Mouse (Mus musculus) embryo, embryonic 10 days (tissue): ENCODE data around the gene Gm10401.

Source experiments
- DNase-seq: peaks from one replicate; pipeline ENCODE4 v3.0.0-alpha.2; 2015; ENCODE audit warnings: low spot score

Gene Gm10401

DNA sequence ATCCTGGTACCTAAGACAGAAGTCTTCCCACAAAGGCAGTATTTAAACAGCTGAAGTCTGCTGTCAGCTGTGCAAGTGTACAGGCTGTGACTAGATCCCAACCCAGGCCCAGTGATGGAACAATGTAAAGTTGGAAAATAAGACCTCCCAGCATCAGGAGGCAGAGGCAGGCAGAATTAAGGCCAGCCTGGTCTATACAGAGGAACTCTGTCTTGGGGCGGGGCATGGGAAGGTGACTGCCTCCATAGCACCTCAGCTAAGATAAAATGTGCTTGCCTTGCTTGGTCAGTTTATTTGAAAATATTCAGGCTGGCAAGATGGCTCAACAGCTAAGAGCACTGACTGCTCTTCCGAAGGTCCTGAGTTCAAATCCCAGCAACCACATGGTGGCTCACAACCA, 27.6 kb downstream of the Gm10401 start:
- no peak for DNase-seq

DNA sequence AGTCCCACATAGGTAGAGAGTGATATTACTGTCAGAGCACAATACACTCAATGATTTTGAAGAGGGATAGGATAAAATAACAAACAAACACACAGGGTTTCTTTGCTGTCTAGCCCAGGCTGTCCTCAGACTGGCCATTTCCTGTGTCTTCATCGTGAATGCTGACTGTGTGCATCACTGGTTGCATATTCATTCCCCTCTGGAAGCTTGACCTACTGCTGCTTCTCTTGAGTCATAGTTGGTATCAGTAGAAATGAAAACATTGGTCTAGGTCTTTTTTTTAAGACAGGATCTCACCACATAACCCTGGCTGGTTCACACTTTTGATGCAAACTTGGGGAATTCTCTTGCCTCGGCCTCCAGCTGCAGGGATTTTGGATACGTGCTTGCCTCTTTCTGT, 28.5 kb downstream of the Gm10401 start:
- DNase-seq = no peak

DNA sequence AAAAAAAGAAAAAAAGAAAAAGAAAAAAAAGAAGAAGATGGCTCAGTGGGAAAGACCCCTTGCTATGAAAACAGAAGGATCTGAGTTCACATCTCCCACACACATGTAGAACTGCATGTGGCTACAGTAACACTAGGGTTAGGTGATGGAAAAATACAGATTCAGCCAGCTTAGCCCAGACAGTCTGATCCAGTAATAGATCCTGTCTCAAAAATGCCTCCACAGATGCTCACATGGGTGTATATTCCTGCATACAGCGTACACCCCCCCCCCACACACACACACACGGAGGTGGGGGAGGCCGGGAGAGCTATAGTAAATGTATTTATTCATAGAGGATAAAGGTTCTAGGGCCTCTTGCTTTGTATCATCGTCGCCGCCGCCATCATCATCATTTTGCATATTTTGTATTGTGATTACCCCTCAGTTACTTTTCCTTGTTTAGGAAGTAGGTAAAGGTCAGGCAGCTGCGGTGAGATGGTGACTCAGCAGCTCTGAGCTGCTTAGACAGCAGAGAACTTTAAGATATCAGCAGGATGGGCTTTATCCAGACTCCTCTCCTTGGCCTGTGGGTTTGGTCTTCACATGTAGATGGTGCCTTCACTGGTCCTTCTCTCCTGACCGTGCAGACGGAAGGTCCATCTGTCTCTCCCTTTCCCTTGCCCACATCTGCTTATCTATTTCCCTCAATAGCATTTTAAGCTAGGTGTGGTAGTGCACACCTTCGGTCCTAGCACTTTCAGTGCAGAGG, 29.2 kb downstream of the Gm10401 start:
- no peak for DNase-seq

DNA sequence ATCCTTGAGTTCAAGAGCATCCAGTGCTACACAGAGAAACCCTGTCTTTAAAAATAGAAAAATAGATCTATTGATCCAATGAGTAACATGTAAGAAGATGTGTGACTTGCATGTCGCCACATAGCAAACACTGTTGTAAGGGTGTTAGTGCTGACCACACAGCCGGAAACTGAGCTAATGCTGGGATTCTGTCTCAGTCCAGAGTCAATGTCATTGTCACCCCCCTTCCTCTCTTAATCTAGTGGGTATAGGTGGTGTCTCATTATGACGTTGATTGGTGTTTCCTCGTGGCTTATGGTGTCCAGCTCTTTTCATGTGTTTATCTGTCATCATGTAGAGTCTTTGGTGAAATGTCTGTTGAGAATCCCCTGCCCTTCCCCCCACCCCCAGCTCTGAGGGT, 31.9 kb downstream of the Gm10401 start:
- no peak for DNase-seq

DNA sequence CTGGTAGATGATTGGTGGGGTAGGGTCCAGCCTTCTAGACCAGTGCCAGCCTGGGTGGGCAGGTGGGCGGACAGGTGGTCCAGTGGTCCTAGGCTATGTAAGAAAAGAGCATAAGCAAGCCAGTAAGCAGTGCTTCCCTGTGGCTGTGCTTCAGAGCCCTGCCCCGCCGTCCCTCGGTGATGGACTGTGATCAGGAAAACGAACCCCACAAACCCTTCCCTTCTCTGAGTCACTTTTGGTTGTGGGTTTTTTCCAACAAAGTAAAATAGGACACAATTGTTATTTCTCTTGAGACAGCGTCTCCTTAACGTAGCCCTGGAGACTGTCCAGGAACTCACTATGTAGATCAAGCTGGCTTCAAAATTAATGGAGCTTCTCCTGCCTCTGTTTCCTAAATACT, 34.7 kb downstream of the Gm10401 start:
- DNase-seq = no peak

DNA sequence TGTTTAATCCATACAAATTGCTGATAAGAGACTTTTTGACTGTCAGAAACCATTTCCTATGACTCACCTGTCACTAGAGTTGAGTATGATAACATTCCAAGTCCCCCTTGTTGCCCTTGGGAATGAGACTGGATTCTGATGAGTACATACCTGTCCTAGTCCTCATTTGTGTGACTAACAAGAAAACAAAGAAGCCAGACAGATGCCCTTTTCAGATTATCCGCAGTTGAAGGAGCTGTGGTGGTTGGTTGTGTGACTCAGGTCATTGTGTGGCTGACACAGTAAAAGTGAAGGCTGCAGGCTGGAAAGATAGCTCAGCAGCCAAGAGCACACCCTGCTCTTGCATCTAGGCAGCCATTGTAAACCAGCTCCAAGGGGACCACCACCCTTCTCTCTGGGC, 35.5 kb downstream of the Gm10401 start:
- DNase-seq = no peak

DNA sequence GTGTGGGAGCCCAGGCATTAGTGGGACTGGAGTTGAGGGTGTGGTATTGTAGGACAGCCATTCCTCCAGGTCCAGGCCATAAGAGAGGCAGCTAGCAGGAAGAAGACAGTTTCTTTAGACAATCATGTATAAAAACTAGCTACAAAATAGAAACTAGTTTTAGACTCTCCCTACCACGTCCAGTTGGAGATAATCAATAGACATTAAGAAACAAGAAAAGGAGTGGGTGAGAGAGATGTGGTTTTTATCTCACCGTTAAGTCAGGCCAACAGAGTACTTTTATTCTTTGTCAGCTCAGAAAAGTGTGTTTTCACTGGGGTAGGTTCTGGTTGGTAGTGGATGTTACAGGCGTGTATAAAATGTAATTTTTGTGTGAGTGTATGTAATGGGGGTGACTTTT, 37.1 kb downstream of the Gm10401 start:
- no peak for DNase-seq

DNA sequence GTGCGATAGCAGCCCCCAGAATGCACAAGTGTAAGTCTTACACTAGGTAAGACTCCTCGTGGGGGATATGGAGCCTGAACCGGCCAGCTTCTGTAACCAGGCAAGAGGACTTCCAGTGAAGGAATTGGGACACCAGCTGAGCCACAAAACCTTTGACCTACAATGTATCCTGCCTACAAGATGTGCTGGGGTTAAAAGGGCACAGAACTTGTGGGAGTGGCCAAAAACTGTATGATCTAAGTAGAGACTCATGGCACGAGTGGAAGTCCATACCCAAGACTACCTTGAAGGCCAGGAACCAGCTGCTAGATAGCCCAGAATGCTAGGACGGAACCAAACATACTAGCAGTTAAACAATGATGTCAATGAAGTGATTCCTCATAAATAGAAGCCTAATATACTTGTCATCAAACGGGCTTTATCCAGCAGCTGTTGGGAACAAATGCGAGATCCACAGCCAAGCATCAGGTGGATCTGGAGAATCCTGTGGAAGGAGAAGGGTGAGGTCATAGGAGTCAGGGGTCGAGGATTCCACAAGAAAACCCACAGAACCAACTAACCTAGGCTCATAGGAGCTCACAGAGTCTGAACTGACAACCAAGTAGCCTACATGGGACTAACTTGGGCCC, 37.9 kb downstream of the Gm10401 start:
- peak; percentile 24 for DNase-seq

DNA sequence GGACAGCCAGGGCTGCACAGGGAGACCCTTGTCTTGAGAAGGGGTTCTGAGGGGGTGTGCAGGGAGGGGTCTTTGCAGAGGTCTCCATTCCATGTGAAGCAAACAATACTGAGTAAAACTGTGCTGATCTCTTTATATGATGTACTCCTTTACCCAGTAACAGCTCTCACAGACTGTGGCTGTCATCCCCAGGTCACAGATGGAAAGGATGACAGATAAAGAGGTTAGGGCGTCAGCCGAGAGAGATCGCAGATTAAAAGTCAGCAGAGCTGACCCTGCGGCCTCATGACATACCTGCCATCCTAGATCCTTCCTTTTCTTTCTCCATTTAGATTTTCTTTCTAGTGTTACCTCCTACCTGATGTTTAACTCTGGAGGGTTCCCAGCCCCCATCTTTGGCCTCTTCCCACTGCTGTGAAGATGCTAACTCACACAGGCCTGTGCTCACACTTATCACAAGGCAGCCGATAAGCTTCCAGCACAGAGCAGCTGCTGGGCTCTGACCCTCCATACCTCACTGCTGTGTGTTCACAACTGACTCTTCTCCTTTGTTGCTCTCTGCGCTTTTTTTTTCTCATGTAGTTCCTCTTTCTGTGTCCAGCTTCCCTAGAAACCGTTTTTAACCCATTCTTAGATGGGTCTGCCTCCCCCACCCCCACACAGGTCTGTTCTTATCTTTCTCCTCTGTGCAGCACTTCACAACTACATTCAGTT, 39.4 kb downstream of the Gm10401 start:
- DNase-seq = no peak

DNA sequence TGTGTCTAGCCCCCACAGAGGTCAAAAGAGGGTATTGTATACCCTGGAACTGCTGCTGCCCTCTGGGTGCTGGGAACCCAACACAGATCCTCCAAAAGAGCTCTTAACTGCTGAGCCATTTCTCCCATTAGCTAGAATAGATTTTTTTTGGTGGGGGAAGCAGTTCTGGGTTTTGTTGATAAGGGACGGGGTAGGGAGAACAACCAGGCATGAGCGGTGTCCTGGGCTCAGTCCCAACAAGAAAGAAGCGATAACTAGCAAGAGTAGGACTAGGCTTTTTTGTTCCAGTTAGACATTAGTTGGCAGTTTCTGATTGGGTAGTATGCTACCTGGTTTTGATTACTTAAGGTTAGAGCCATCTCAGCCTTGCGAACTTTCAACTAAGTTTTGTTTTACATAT, 40.9 kb downstream of the Gm10401 start:
- no peak for DNase-seq

DNA sequence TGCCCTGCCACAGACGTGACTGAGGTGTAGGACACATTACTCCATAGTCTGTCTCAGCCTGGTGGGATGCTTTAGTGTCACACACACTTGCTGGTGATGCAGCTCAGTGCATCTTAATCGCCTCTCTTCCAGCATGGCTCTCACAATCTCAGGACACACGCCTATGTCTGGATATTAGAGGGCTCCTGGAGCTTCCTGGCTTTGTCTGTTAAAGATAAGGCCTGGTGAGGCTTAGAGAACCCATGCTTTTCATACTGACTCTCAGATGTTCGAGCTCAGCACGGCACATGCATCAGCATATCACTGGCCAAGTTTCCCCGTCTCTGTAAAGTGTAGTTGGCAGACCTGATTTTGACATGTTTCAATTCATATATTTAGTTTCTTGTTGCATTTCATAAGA, 42.7 kb downstream of the Gm10401 start:
- peak; percentile 10 for DNase-seq

DNA sequence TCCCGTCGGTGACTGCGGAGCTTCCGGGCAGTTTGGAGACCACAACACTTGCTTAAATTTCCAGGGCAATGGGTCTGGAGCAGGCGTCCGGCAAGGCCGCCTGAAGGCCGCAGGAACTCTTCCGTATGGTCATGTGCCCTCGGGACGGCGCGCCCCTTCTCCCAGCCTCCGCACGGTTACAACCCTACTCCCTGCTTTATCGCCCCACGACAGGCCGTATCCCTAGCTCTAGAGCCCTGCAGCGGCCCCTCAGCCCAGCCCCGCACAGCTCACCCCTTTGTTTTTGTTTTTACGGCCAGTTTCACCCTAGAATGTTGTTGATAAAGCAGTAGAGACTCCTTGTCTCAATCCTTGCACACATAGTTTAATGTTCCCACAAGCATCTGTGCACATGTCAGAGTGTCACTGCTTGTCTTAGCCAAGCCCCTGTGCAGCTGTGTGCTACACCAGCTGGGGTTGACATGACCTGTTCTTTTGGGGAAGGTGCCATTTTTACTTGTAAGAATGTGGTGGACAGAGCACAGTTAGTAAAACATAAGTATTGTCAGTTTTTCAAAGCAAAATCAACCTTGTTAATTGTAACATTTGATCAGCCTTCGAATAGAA, 44.2 kb downstream of the Gm10401 start:
- DNase-seq = no peak

DNA sequence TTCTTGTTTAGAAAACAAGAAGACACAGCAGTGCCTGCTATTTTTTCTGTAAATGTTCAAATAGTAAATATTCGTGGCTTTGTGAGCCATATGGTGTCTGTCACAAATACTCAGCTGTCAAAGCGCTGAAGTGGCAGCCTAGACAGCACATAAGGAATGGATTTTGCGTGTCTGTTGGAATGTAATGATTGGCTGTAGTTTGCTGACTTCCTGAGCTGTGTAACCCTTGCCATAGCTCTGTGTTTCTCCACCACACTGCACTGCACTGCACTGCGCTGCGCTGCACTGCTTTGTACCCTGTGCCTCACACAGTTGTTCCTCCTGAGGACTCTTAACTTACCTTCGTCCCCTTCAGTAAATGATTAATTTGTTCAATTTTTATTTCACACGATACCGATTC, 45.5 kb downstream of the Gm10401 start:
- no peak for DNase-seq

DNA sequence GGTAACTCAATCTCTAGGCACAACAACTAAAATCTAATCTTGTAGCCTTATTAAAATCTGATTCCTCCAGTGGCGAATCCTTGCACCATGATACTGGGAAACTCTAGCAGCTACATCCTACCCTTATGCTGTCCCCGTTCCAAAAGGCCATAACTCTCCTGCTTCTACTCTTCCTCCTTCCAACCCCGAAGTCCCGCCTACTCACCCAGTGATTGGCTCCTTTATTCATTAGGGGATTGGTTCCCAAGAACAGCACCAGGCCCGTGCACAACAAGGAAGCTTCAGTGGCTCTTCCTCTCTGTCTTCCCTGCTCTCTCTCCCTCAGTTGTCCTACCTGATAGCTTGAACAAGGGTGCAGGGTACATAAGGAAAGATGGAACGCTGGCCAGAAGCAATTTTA, 47.3 kb downstream of the Gm10401 start:
- no peak for DNase-seq

DNA sequence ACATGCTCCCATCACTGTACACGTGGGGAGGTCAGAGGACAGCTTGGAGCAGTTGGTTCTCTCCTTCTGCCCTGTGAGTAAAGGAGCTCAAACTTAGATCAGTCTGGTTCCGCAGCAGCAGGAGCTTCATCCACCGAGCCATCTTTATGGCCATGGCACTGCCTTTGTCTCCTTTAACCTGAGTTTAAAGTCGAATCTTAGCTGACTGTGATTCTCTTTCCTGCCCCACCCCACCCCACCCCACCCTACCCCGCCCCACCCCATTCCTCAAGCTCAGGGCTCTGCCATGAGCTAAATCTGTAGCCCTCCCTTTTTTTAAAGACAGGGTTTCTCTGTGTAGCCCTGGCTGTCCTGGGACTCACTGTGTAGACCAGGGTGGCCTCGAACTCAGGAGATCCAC, 48.4 kb downstream of the Gm10401 start:
- no peak for DNase-seq
